Mouse (Mus musculus): ENCODE results near the gene Lrrc49. TPM values are rescaled to one million over a fixed set of nuclear protein-coding genes. Genes with fewer than 3 reads are reported as not detected.

Lrrc49 gene
- polyA plus RNA-seq, 1 experiment from 2014 or later = 11.7 TPM

DNA sequence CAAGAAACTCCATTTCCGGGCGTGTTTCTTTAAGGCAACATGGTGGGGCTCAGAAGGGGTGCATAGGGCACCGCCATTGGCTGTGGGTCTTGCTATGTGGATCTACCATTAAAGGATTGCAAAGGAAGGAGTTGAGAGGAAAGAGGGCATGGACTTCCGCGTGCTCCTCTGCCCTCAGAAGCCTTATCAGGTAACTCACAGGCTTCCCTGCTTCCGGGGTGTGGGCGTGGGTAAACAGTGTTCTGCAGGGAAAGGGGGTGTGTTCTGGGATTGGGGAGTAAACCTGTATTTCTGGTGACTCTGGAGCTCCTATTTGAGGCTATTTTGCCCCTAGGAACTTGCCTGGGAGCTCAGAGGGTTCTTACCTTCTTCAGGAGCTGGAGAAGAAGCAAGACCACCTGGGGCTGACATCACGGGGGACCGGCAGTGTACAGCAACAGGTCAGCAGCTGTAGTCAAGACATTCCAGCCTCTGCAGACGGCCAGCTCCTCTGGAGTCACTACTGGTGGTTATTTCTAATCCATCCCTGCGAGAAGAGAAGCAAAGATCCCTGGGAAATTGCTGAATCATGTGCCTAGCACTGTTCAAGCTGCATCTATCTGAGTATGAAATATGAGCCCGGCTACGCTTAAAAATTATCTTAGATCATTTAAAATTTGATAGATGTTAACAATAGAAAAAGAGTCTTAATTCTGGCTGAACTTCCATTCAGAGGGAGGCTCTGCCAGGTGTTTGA is 142.4 kb downstream of the Lrrc49 start:
- H3K4me2 ChIP-seq (ENCODE audit: low read depth, low read length) = no peak overlapping the region; the same call in 1 of the 2 replicates
- peak; percentile 93 for ATAC-seq

DNA sequence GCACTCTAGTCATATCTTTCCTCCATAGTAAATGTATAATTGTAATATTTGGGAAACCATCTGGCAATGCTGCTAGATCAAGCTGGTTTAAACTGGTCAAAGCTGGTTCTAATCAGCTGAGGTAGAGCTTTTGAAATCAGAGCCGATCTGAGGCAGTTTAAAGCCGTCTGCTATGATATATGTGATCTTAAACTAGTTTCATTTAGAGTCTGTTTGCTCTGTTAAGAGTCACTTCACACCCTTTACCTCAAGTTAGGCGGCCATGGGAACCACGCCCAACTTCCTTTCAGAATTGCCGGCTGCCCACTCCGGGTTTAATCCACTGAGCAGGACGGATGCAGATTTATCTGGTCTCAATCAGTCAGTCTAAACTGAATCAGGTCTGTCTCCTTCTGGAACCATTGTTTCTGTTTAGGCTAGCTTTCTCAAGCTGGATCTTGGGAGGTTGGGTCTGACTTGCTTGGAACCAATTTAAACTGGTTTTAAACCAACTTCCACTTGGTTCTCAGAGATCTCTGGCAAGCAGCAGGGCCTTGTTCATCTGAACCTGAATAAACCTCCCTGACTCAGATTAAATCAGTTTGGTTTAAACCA is 144.4 kb downstream of the Lrrc49 start:
- no peak for ATAC-seq
- Histone ChIP-seq H3K4me3 (ENCODE audit: low read length) (no peak overlapping the region), H3K9me3 (ENCODE audit: control insufficient read depth, low read length) (no peaks in the 10 kb centered on the region), H3K4me1 (ENCODE audit: control insufficient read depth, insufficient read depth, low read length) (no peaks in the 10 kb centered on the region), H3K36me3 (ENCODE audit: control insufficient read depth, insufficient read depth, low read length) (no peaks in the 10 kb centered on the region), H3K9ac (ENCODE audit: low read depth, low read length) (no peak overlapping the region), H3K27ac (ENCODE audit: low read length) (no peak overlapping the region), H3K27me3 (replicated peaks; ENCODE audit: control insufficient read depth, insufficient read depth, low read length) (no peaks in the 10 kb centered on the region), H3K4me2 (ENCODE audit: low read depth, low read length) (no peak overlapping the region)
- 54% methylated on average over 7 of the region's 7 CpGs for WGBS

More for the DNA sequence above, 142.4 kb downstream of the Lrrc49 start:
- 60% methylated on average over 13 of the region's 13 CpGs for WGBS
- Histone ChIP-seq H3K27me3 (replicated peaks; ENCODE audit: control insufficient read depth, insufficient read depth, low read length) (no peaks in the 10 kb centered on the region), H3K36me3 (ENCODE audit: control insufficient read depth, insufficient read depth, low read length) (no peaks in the 10 kb centered on the region), H3K9ac (ENCODE audit: low read depth, low read length) (no peak overlapping the region), H3K4me1 (ENCODE audit: control insufficient read depth, insufficient read depth, low read length) (no peaks in the 10 kb centered on the region), H3K4me3 (ENCODE audit: low read length) (no peak overlapping the region), H3K9me3 (ENCODE audit: control insufficient read depth, low read length) (no peaks in the 10 kb centered on the region), H3K27ac (ENCODE audit: low read length) (peak overlapping the region; percentile 70)

DNA sequence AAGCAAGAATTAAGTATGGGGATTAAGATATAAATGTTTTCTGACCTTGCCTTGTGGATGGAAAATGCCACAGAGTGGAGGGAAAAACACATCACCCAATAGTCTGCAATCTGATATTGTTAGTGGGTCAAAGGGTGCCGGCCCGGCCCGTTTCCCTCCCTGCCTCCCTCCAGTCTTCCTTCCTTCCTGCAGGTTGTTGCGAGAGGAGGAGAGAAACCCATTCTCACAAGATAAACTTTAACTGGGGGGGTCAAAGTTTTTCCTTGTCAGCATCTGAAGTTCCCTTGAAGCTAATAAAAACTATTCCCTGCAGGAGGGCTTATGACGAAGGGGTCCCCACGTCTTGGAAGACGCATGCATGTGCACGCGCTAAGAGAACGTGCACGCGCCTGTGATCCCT is 157.6 kb downstream of the Lrrc49 start:
- Histone ChIP-seq H3K9ac (ENCODE audit: low read depth, low read length) (no peak overlapping the region), H3K4me1 (ENCODE audit: control insufficient read depth, insufficient read depth, low read length) (peaks cover 20% of the 10 kb centered on the region), H3K36me3 (ENCODE audit: control insufficient read depth, insufficient read depth, low read length) (no peaks in the 10 kb centered on the region), H3K4me2 (ENCODE audit: low read depth, low read length) (no peak overlapping the region), H3K27me3 (replicated peaks; ENCODE audit: control insufficient read depth, insufficient read depth, low read length) (no peaks in the 10 kb centered on the region), H3K27ac (ENCODE audit: low read length) (no peak overlapping the region), H3K9me3 (ENCODE audit: control insufficient read depth, low read length) (no peaks in the 10 kb centered on the region), H3K4me3 (ENCODE audit: low read length) (no peak overlapping the region)
- no peak for ATAC-seq
- 74% methylated on average over 12 of the region's 12 CpGs for whole genome bisulfite sequencing

DNA sequence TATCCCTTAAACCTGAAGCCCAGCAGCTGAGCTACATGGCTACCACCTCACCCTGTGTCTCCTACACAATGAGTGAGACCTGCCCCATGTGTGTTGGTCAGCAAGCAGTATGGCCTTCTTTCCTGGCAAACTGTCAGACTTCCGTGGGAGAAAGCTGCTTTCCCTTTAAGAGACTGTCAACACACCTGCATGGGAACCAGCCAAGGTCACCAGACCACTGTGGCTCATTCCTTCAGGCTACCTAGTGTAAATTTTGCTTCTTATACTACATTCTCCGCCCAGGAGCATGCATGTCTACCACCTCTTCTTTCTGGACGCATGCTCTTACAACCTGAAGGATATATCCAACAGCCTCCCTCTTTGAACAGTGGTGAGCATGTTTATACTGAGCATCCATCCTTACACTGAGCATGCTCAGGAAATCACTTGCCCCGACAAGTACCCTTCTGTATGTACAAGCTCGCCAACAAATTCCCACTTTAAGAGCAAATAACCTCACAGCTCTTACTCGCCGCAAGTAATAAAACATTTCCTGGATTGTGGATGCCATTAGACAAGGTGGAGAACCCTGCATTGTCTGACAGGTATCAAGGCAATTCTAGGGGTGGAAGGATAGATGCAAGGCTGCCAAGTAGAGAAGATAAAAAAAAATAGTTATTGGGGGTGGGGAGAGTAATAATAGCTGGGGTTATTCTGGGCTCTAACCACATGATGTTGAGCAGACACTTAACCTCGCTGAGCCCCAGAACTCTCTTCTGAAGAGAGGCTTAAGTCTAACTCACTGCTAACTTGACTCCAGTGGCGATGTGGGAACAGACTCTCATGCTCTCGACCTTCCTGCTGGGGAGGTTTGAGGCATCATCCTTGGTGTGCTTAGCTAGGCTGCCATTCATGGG is 158.4 kb downstream of the Lrrc49 start:
- H3K27ac ChIP-seq (ENCODE audit: low read length) = no peak overlapping the region
- H3K27me3 ChIP-seq (replicated peaks; ENCODE audit: control insufficient read depth, insufficient read depth, low read length) = no peaks in the 10 kb centered on the region
- no peaks in the 10 kb centered on the region for H3K9me3 ChIP-seq (ENCODE audit: control insufficient read depth, low read length)
- H3K4me1 ChIP-seq (ENCODE audit: control insufficient read depth, insufficient read depth, low read length) = peaks cover 22% of the 10 kb centered on the region
- ATAC-seq = 0 out of 2 replicates have a peak, but pooled peaks have one; percentile 18
- H3K36me3 ChIP-seq (ENCODE audit: control insufficient read depth, insufficient read depth, low read length) = no peaks in the 10 kb centered on the region
- 70% methylated on average over 10 of the region's 10 CpGs for whole genome bisulfite sequencing
- no peak overlapping the region for H3K4me2 ChIP-seq (ENCODE audit: low read depth, low read length)
- H3K9ac ChIP-seq (ENCODE audit: low read depth, low read length) = no peak overlapping the region
- H3K4me3 ChIP-seq (ENCODE audit: low read length) = no peak overlapping the region

DNA sequence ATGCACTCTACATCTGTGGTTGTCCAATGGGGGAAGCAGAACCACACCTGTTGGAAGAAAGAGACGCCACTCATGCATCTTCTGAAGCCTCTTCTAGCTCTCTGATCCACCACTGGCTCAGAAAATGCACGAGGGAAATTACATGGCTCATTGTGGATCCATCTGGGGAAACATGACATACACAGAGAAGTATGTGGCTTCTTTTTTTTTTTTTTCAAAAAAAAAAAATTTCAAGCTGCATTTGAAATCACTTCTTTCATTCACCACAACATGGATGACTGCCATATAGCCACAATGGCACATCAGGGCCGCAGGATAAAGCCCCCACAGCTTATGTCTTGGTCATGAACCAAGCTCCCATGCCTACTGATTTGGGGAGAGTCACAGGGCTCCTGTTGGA is 159.7 kb downstream of the Lrrc49 start:
- peaks cover 22% of the 10 kb centered on the region for H3K4me1 ChIP-seq (ENCODE audit: control insufficient read depth, insufficient read depth, low read length)
- no peak overlapping the region for H3K4me2 ChIP-seq (ENCODE audit: low read depth, low read length)
- no peak overlapping the region for H3K27ac ChIP-seq (ENCODE audit: low read length)
- H3K27me3 ChIP-seq (replicated peaks; ENCODE audit: control insufficient read depth, insufficient read depth, low read length) = no peaks in the 10 kb centered on the region
- no peaks in the 10 kb centered on the region for H3K9me3 ChIP-seq (ENCODE audit: control insufficient read depth, low read length)
- no peak for ATAC-seq
- 67% methylated on average over 3 of the region's 3 CpGs for WGBS
- no peak overlapping the region for H3K4me3 ChIP-seq (ENCODE audit: low read length)
- no peak overlapping the region for H3K9ac ChIP-seq (ENCODE audit: low read depth, low read length)
- no peaks in the 10 kb centered on the region for H3K36me3 ChIP-seq (ENCODE audit: control insufficient read depth, insufficient read depth, low read length)

DNA sequence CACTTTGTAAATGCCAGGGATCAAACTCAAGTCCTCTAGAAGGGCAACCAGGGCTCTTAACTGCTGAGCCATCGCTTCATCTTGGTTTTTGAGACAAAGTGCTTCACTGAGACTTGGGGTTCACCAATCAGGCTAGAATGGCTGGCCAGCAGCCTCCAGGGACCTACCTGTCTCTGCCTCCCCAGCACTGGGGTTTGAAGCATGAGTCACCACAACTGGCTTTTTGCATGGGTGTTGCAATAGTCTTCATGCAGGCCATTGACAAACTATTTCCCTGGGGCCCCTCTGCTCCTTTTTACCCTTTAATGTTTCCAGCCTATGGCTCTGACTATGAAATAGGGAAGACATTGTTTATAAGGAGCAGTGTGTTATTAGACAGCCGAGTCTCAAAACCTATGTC is 160.1 kb downstream of the Lrrc49 start:
- Histone ChIP-seq H3K27me3 (replicated peaks; ENCODE audit: control insufficient read depth, insufficient read depth, low read length) (no peaks in the 10 kb centered on the region), H3K4me1 (ENCODE audit: control insufficient read depth, insufficient read depth, low read length) (peaks cover 24% of the 10 kb centered on the region), H3K4me2 (ENCODE audit: low read depth, low read length) (no peak overlapping the region), H3K36me3 (ENCODE audit: control insufficient read depth, insufficient read depth, low read length) (no peaks in the 10 kb centered on the region), H3K27ac (ENCODE audit: low read length) (no peak overlapping the region), H3K9me3 (ENCODE audit: control insufficient read depth, low read length) (no peaks in the 10 kb centered on the region), H3K4me3 (ENCODE audit: low read length) (no peak overlapping the region), H3K9ac (ENCODE audit: low read depth, low read length) (no peak overlapping the region)
- ATAC-seq = no peak
- WGBS = 87% methylated on average over 2 of the region's 2 CpGs

DNA sequence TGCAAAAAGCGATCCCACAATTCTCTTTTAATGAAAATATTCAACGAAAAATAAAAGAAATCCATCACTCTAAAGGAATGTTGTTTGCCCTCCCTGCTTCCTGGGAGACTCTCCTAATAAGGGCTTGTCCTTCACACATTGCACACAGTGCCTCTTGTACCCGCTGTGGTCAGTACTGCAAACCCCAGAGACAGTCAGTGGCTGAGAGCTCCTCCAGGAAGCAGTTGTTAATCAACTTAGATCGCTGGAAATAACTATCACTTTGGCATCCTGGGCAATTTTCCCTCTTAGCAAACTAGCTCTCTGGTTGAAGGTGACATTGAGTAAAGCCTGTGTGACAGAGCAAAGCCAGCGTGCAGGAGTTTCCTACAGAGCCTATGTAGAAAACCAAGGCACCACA is 160.9 kb downstream of the Lrrc49 start:
- Histone ChIP-seq H3K9me3 (ENCODE audit: control insufficient read depth, low read length) (no peaks in the 10 kb centered on the region), H3K9ac (ENCODE audit: low read depth, low read length) (no peak overlapping the region), H3K36me3 (ENCODE audit: control insufficient read depth, insufficient read depth, low read length) (no peaks in the 10 kb centered on the region), H3K27me3 (replicated peaks; ENCODE audit: control insufficient read depth, insufficient read depth, low read length) (no peaks in the 10 kb centered on the region), H3K4me2 (ENCODE audit: low read depth, low read length) (no peak overlapping the region), H3K4me1 (ENCODE audit: control insufficient read depth, insufficient read depth, low read length) (peaks cover 29% of the 10 kb centered on the region), H3K27ac (ENCODE audit: low read length) (no peak overlapping the region), H3K4me3 (ENCODE audit: low read length) (no peak overlapping the region)
- ATAC-seq = no peak
- WGBS = 56% methylated on average over 5 of the region's 5 CpGs

DNA sequence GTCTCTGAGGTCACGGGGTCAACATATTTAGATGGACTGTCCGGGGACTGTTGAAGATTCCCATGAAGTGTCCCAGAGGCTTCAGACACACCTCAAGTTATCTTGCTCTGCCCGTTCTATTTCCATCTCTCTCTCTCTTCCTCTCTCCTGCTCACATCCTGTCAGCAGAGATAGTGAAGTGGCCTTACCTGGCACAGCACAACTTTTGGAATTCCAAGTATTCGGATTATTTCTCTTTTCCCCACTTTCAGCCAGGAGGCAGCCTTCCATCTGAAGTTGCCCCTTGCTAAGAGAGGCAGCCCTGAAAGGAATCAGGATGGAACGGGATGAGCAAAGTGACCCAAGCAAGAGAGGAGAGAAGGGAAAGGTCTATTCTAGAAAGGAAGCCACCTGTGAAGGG is 161.8 kb downstream of the Lrrc49 start:
- Histone ChIP-seq H3K4me2 (ENCODE audit: low read depth, low read length) (no peak overlapping the region), H3K4me3 (ENCODE audit: low read length) (no peak overlapping the region), H3K36me3 (ENCODE audit: control insufficient read depth, insufficient read depth, low read length) (no peaks in the 10 kb centered on the region), H3K27ac (ENCODE audit: low read length) (no peak overlapping the region), H3K9ac (ENCODE audit: low read depth, low read length) (no peak overlapping the region), H3K4me1 (ENCODE audit: control insufficient read depth, insufficient read depth, low read length) (peaks cover 30% of the 10 kb centered on the region), H3K9me3 (ENCODE audit: control insufficient read depth, low read length) (no peaks in the 10 kb centered on the region), H3K27me3 (replicated peaks; ENCODE audit: control insufficient read depth, insufficient read depth, low read length) (no peaks in the 10 kb centered on the region)
- no peak for ATAC-seq
- 54% methylated on average over 5 of the region's 5 CpGs for WGBS

DNA sequence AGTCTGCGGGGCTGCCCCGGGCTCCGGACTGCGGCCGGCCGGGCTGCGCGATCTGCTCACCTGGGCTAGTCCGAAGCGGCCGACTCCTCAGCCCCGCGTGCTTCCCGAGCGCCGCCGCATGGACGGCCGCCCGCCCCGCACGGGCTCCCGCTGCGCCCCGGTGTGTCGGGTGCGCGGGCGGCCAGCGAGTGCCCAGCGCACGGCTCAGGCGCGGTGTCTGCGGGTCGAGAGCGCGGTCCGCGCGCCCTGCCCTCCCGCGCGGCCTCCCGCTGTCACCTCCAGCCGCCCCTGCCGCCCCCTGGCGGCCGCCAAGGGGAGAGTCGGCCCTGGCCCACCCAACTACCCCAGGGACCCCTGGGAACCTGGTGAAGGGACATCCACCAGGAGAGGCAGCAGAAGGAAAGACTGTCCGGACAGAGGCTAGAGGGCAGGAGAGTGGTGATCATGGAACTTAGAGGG is 166.1 kb downstream of the Lrrc49 start, which contains the start of gene Thsd4:
TSS of gene Thsd4 (minus strand) at position 241 of the 459 bp plus-strand sequence.
- Histone ChIP-seq H3K4me2 (ENCODE audit: low read depth, low read length) (peak within 1 kb of the TSS; percentile 56), H3K36me3 (ENCODE audit: control insufficient read depth, insufficient read depth, low read length) (no peaks in the 10 kb centered on the region), H3K27me3 (replicated peaks; ENCODE audit: control insufficient read depth, insufficient read depth, low read length) (no peaks in the 10 kb centered on the region), H3K27ac (ENCODE audit: low read length) (peak within 1 kb of the TSS; percentile 46; the same call in 1 of the 2 replicates), H3K4me1 (ENCODE audit: control insufficient read depth, insufficient read depth, low read length) (peaks cover 54% of the 10 kb centered on the region), H3K9ac (ENCODE audit: low read depth, low read length) (peak within 1 kb of the TSS; percentile 85), H3K9me3 (ENCODE audit: control insufficient read depth, low read length) (no peaks in the 10 kb centered on the region), H3K4me3 (ENCODE audit: low read length) (peak within 1 kb of the TSS; percentile 72)
- peak; percentile 82 for ATAC-seq
- WGBS = under 1% methylated on average over 37 of the region's 51 CpGs

Data from intestine, embryonic 16.5 days (tissue).